Mouse (Mus musculus): ENCODE measurements around the gene Tubb4a. TPM values are rescaled to one million over a fixed set of nuclear protein-coding genes. Genes with fewer than 3 reads are reported as not detected.
"Not testable (repeated sequence)": the region's sequence is repeated elsewhere in the genome, so short reads cannot be mapped to it uniquely, and the experiment has no call there.

The Tubb4a gene
- polyA plus RNA-seq, 1 experiment from 2014 or later: 12.7 TPM

DNA sequence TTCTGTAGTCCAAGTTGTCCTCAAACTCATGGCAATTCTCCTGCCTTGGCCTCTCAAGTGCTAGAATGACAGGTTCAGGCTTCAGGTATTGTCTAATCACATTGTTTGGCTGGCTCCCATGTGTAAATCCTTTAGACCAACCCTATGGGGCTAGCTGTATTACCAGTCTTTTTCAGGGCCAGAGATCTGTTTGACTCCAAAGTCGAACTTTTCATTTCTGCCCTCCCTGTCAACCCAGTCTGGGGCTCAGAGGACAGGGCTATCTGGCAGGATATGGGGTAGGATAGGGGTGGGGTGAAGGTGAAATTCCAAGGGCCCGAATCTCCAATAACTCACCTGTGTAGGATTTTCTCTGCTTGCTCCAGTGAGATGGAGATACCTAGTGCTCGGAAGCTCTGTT is 31.3 kb downstream of the Tubb4a start:
- ATAC-seq (ENCODE audit: insufficient number of reproducible peaks, insufficient read depth, low FRiP score, low TSS enrichment, low read depth): no peak
- no peak overlapping the region for H3K4me3 ChIP-seq (replicated peaks)
- H3K36me3 ChIP-seq: peaks cover 12% of the 10 kb centered on the region
- peaks cover 8% of the 10 kb centered on the region for H3K4me1 ChIP-seq (replicated peaks)
- WGBS: 88% methylated on average over 3 of the region's 3 CpGs
- no peaks in the 10 kb centered on the region for H3K9me3 ChIP-seq
- H3K4me2 ChIP-seq: no peak overlapping the region
- H3K27ac ChIP-seq: no peak overlapping the region
- peaks cover 32% of the 10 kb centered on the region for H3K27me3 ChIP-seq
- no peak overlapping the region for H3K9ac ChIP-seq (replicated peaks)

DNA sequence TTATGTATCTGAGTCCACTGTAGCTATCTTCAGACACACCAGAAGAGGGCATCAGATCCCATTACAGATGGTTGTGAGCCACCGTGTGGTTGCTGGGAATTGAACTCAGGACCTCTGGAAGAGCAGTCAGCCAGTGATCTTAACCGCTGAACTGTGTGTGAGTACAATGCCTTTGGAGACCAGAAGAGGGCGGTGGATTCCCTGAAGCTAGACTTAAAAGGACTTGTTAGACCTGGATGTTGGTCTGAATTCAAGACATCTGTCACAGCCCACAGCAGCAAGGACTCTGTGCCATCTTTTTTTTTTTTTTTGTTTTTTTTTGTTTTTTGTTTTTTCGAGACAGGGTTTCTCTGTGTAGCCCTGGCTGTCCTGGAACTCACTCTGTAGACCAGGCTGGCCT is 35.9 kb downstream of the Tubb4a start:
- H3K27ac ChIP-seq; H3K4me3 ChIP-seq (replicated peaks); H3K9me3 ChIP-seq; H3K9ac ChIP-seq (replicated peaks); H3K27me3 ChIP-seq; H3K4me2 ChIP-seq; H3K4me1 ChIP-seq (replicated peaks); ATAC-seq (ENCODE audit: insufficient number of reproducible peaks, insufficient read depth, low FRiP score, low TSS enrichment, low read depth): not testable (repeated sequence)
- WGBS: 81% methylated on average over 4 of the region's 4 CpGs
- peaks cover 17% of the 10 kb centered on the region for H3K36me3 ChIP-seq

- Histone ChIP-seq H3K4me1 (replicated peaks) (no peaks in the 10 kb centered on the region), H3K4me2 (no peak overlapping the region), H3K4me3 (replicated peaks) (no peak overlapping the region), H3K9me3 (no peaks in the 10 kb centered on the region), H3K27me3 (no peaks in the 10 kb centered on the region), H3K36me3 (peaks cover 17% of the 10 kb centered on the region), H3K9ac (replicated peaks) (no peak overlapping the region), H3K27ac (no peak overlapping the region)
- ATAC-seq (ENCODE audit: insufficient number of reproducible peaks, insufficient read depth, low FRiP score, low TSS enrichment, low read depth): no peak
- 93% methylated on average over 3 of the region's 3 CpGs for WGBS
These were observed 38.8 kb downstream of the Tubb4a start for GRCm38 (mm10) chr17:57048816-57049215.

- no peaks in the 10 kb centered on the region for H3K9me3 ChIP-seq
- WGBS: 24% methylated on average over 5 of the region's 5 CpGs
- H3K27ac ChIP-seq: no peak overlapping the region
- no peak overlapping the region for H3K4me3 ChIP-seq (replicated peaks)
- peaks cover 9% of the 10 kb centered on the region for H3K36me3 ChIP-seq
- no peaks in the 10 kb centered on the region for H3K4me1 ChIP-seq (replicated peaks)
- no peak for ATAC-seq (ENCODE audit: insufficient number of reproducible peaks, insufficient read depth, low FRiP score, low TSS enrichment, low read depth)
- no peak overlapping the region for H3K9ac ChIP-seq (replicated peaks)
- no peaks in the 10 kb centered on the region for H3K27me3 ChIP-seq
- no peak overlapping the region for H3K4me2 ChIP-seq
These were observed 40.2 kb downstream of the Tubb4a start for GRCm38 (mm10) chr17:57047406-57047805.

DNA sequence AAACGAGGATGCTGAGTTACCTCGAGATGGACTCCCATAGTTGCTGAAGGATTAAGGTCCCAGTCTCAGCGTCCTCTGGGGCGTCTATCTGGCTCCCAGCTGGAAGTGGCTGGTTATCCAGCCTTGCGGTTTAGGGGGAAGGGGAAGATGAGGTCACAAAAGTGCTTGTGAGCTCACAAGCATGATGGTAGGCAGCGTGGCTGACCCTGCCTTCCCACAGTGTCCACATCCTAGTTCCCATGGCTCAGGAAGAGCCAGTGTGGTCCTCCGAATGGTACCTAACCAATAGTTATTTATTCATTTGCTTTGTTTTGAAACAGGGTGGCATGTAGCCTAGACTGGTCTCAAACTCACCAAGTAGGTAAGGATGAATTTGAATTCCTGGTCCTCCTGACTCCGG is 46.0 kb downstream of the Tubb4a start, which contains the start of gene Slc25a41:
Gene Slc25a41 (minus strand): TSS at position 101 of the 400 bp plus-strand sequence.
- Histone ChIP-seq H3K9ac (replicated peaks) (no peak within 1 kb of the TSS), H3K27me3 (peaks cover 30% of the 10 kb centered on the region), H3K9me3 (no peaks in the 10 kb centered on the region), H3K4me1 (replicated peaks) (no peaks in the 10 kb centered on the region), H3K4me2 (no peak within 1 kb of the TSS), H3K36me3 (no peaks in the 10 kb centered on the region), H3K4me3 (replicated peaks) (no peak within 1 kb of the TSS), H3K27ac (no peak within 1 kb of the TSS)
- ATAC-seq (ENCODE audit: insufficient number of reproducible peaks, insufficient read depth, low FRiP score, low TSS enrichment, low read depth): no peak
- 71% methylated on average over 8 of the region's 8 CpGs for WGBS

DNA sequence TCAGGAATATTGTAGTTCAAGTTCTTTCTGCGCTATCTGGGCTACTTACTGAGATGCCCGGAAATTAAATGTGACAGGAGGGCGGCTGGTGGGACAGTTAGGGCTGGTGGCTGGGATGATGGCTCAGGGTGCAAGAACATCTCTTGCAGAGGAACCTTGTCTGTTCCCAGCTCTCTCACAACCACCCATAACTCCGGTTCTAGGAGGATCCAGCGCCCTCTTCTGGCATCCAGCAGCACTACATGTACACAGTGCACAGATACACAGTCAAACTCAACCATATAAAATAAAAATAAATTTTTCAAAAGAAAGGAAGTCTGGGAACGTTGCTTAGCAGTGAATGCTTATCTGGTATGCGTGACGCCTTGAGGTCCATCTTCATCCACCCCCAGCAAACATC is 48.6 kb downstream of the Tubb4a start:
- Histone ChIP-seq H3K4me3 (replicated peaks) (no peak overlapping the region), H3K9ac (replicated peaks) (no peak overlapping the region), H3K4me1 (replicated peaks) (no peaks in the 10 kb centered on the region), H3K27ac (no peak overlapping the region), H3K36me3 (no peaks in the 10 kb centered on the region), H3K27me3 (peaks cover 31% of the 10 kb centered on the region), H3K9me3 (no peaks in the 10 kb centered on the region), H3K4me2 (no peak overlapping the region)
- ATAC-seq (ENCODE audit: insufficient number of reproducible peaks, insufficient read depth, low FRiP score, low TSS enrichment, low read depth): no peak
- WGBS: 37% methylated on average over 8 of the region's 8 CpGs

DNA sequence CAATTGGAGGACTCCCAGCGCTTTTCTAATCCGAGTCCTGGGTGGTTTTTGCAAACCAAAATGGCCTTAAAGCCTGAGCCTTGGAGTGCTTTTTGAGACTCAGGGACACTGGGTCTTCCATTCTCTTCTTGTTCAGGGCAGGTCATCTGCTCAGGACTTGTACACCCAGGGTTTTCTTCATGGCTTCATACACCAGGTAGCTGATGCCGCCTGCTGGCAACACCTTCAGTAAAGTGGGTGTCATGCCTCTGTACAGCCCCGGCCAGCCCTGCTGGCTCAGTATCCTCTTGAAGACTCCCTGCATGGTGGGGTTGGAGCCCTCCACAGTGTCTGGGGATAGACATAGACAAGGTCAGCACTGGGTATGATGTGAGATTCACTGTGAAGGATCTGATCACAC is 54.7 kb downstream of the Tubb4a start:
- H3K27me3 ChIP-seq: peaks cover 12% of the 10 kb centered on the region
- H3K9ac ChIP-seq (replicated peaks): no peak overlapping the region
- no peak overlapping the region for H3K27ac ChIP-seq
- no peak for ATAC-seq (ENCODE audit: insufficient number of reproducible peaks, insufficient read depth, low FRiP score, low TSS enrichment, low read depth)
- H3K4me1 ChIP-seq (replicated peaks): peaks cover 18% of the 10 kb centered on the region
- WGBS: 93% methylated on average over 4 of the region's 4 CpGs
- peak overlapping the region; percentile 41 for H3K4me3 ChIP-seq (replicated peaks)
- H3K4me2 ChIP-seq: peak overlapping the region; percentile 58; the same call in 1 of the 2 replicates
- H3K36me3 ChIP-seq: peaks cover 15% of the 10 kb centered on the region
- H3K9me3 ChIP-seq: no peaks in the 10 kb centered on the region

- Histone ChIP-seq H3K36me3 (peaks cover 25% of the 10 kb centered on the region), H3K4me3 (replicated peaks) (peak overlapping the region; percentile 98), H3K9me3 (no peaks in the 10 kb centered on the region), H3K27me3 (peaks cover 4% of the 10 kb centered on the region; the same call in 1 of the 2 replicates), H3K9ac (replicated peaks) (no peak overlapping the region; the same call in 1 of the 2 replicates), H3K4me2 (peak overlapping the region; percentile 97), H3K27ac (peak overlapping the region; percentile 81), H3K4me1 (replicated peaks) (peaks cover 18% of the 10 kb centered on the region)
- peak; percentile 100 for ATAC-seq (ENCODE audit: insufficient number of reproducible peaks, insufficient read depth, low FRiP score, low TSS enrichment, low read depth)
- under 1% methylated on average over 38 of the region's 38 CpGs for WGBS
These were observed 55.7 kb downstream of the Tubb4a start for GRCm38 (mm10) chr17:57031661-57032420.

DNA sequence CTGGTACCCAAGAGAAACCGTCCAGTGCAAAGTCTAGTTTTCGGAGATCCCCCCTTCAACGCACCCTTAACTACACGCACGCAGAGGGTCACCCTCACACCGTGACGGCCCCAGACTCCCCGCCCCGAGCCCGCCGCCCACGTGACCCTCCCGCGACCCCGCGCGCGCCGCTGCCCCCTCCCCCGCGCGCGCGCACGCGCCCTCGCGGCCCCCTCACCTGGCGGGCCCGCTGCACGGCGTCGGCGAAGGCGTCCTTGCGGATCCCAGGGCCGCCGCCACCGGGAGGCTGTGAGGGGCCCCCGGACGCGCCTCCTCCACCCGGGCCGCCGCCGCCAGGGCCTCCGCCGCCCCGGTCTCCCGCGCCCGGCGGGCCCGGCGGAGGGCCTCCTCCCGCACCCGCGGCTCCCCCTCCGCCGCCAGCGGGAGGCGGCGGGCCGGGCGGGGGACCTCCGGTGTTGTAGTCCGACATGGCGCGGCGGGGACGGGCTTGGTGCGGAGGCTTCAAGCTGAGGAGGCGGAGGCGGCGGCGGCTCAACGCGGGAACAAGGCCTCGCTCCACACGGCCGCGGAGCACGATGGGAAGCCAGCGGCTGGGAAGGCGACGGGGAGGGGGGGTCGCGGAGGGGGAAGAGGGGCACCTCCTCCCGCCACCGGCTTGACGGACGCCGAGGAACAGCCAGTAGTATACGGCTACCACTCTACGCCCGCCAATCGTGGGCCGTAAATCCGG is 56.5 kb downstream of the Tubb4a start, which contains the start of gene Khsrp:
Gene Khsrp (minus strand): TSS at position 592 of the 730 bp plus-strand sequence.
- H3K4me2 ChIP-seq: peak within 1 kb of the TSS; percentile 97
- WGBS: under 1% methylated on average over 98 of the region's 99 CpGs
- H3K4me3 ChIP-seq (replicated peaks): peak within 1 kb of the TSS; percentile 98
- H3K4me1 ChIP-seq (replicated peaks): peaks cover 18% of the 10 kb centered on the region
- H3K9me3 ChIP-seq: no peaks in the 10 kb centered on the region
- H3K27ac ChIP-seq: peak within 1 kb of the TSS; percentile 94
- no peak for ATAC-seq (ENCODE audit: insufficient number of reproducible peaks, insufficient read depth, low FRiP score, low TSS enrichment, low read depth)
- peak within 1 kb of the TSS; percentile 100 for H3K9ac ChIP-seq (replicated peaks)
- H3K36me3 ChIP-seq: peaks cover 33% of the 10 kb centered on the region
- H3K27me3 ChIP-seq: no peaks in the 10 kb centered on the region
